ENCODE assay signal across 15 mouse cellular contexts in the genomic region with DNA sequence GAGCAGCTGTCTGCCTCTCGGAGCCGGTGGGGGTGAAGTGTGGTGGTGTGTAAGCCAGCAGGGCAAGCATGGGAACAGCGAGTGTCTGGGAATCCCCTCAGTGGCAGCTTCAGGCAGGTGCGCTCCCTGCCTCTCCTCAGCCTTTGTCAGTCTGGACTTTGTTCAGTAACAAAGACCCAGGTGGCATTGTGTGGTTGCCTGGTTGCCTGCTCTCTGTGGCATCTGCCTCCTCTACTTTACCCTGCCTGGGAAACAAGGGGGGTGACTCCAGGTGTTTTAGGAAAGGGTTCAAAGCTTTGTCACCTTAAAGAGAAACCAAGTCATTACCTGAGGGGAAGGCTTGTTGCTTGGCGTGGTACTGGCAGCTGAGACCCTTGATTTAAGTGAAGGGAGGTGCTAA.
"Had no signal": no experiment of that assay in that cellular context is flagged by ENCODE, and none has a peak within 500 bp of the region (broad histone marks: within the 10 kb centered on the region; RNA-seq: fewer than 3 reads in every experiment).

No protein-coding gene starts in this region.

- H3K4me2 ChIP-seq: limb, embryonic 12.5 days; liver, embryonic 13.5 days; lung, embryonic 15.5 days; midbrain, embryonic 12.5 days; stomach, embryonic 15.5 days had no signal

- H3K36me3 ChIP-seq: liver, embryonic 13.5 days; lung, embryonic 15.5 days; midbrain, embryonic 12.5 days; stomach, embryonic 15.5 days had no signal

- H3K9me3 ChIP-seq: limb, embryonic 12.5 days; liver, embryonic 13.5 days; lung, embryonic 15.5 days; midbrain, embryonic 12.5 days; stomach, embryonic 15.5 days had no signal

- DNase-seq: kidney, adult 18-20 months; kidney, postnatal 10 days; liver; liver, embryonic 13.5 days; liver, postnatal 0 days; lung, postnatal 14 days; retina, postnatal 1 day had no signal

- H3K27me3 ChIP-seq: limb, embryonic 12.5 days; liver, embryonic 13.5 days; lung, embryonic 15.5 days; midbrain, embryonic 12.5 days; stomach, embryonic 15.5 days had no signal

- ATAC-seq: liver, postnatal 0 days; midbrain, embryonic 16.5 days had no signal

- H3K9ac ChIP-seq: limb, embryonic 12.5 days; liver, embryonic 13.5 days; liver, postnatal 0 days; lung, embryonic 15.5 days; midbrain, embryonic 12.5 days; stomach, embryonic 15.5 days had no signal

- H3K4me3 ChIP-seq: layer of hippocampus, adult 2 months; limb, embryonic 12.5 days; liver, embryonic 13.5 days; lung, embryonic 15.5 days; megakaryocyte, embryonic 14.5 days; midbrain, embryonic 12.5 days; stomach, embryonic 15.5 days had no signal

- H3K4me1 ChIP-seq: liver, embryonic 13.5 days; midbrain, embryonic 12.5 days had no signal

- H3K27ac ChIP-seq: layer of hippocampus, adult 2 months; limb, embryonic 12.5 days; liver, embryonic 13.5 days; lung, embryonic 15.5 days; macrophage; midbrain, embryonic 12.5 days; stomach, embryonic 15.5 days had no signal
